Mouse (Mus musculus): Measurements from ENCODE around the gene Glrx2.
"Not testable (repeated sequence)": the region's sequence is repeated elsewhere in the genome, so short reads cannot be mapped to it uniquely, and the experiment has no call there.

Glrx2 gene

GRCm38 (mm10) chr1:143716038-143716437 is at the start of gene Glrx2:
Glrx2 (plus strand) TSS chr1:143716338.
- in situ Hi-C loops (cut with MboI, MseI): not testable (repeated sequence)

GRCm38 (mm10) chr1:143675734-143676361 is 40.3 kb upstream of the Glrx2 start:
- in situ Hi-C loops (cut with MboI, MseI): no loop called here

- in situ Hi-C loops (cut with MboI, MseI): no loop called here
Measured at GRCm38 (mm10) chr1:143681108-143681507, 35.0 kb upstream of the Glrx2 start.

- in situ Hi-C loops (cut with MboI, MseI): no loop called here
Measured at GRCm38 (mm10) chr1:143684849-143685248, 31.3 kb upstream of the Glrx2 start.

- in situ Hi-C loops (cut with MboI, MseI): loop anchor here (5.0 to 10.0 kb wide), 2 partner anchors 36 to 303 kb away; partner anchors contain the start of gene Rgs2 (in 1 of the 2)
Measured at GRCm38 (mm10) chr1:143701736-143702135, 14.4 kb upstream of the Glrx2 start.

GRCm38 (mm10) chr1:143702141-143702740 is 13.9 kb upstream of the Glrx2 start:
- in situ Hi-C loops (cut with MboI, MseI): loop anchor here (5.0 to 10.0 kb wide), 2 partner anchors 35 to 303 kb away; partner anchors contain the start of gene Rgs2 (in 1 of the 2)

GRCm38 (mm10) chr1:143702741-143703262 is 13.3 kb upstream of the Glrx2 start, which contains the start of gene Cdc73:
Cdc73 (minus strand) TSS chr1:143702893.
- in situ Hi-C loops (cut with MboI, MseI): loop anchor here (5.0 to 10.0 kb wide), 2 partner anchors 34 to 302 kb away; partner anchors contain the start of gene Rgs2 (in 1 of the 2)

- in situ Hi-C loops (cut with MboI, MseI): loop anchor here in 1 of 2 experiments (5.0 to 10.0 kb wide), 2 partner anchors 65 to 298 kb away; partner anchors contain the start of gene Rgs2
Measured at GRCm38 (mm10) chr1:143707006-143707405, 9.1 kb upstream of the Glrx2 start.

- in situ Hi-C loops (cut with MboI, MseI): loop anchor here in 1 of 2 experiments (5.0 to 10.0 kb wide), 2 partner anchors 64 to 296 kb away; partner anchors contain the start of gene Rgs2
Measured at GRCm38 (mm10) chr1:143708361-143708760, 7.8 kb upstream of the Glrx2 start.

- in situ Hi-C loops (cut with MboI, MseI): loop anchor here in 1 of 2 experiments (5.0 to 10.0 kb wide), 2 partner anchors 62 to 295 kb away; partner anchors contain the start of gene Rgs2
Measured at GRCm38 (mm10) chr1:143709966-143710626, 6.0 kb upstream of the Glrx2 start.

GRCm38 (mm10) chr1:143710627-143710976 is 5.5 kb upstream of the Glrx2 start:
- in situ Hi-C loops (cut with MboI, MseI): no loop called here

- in situ Hi-C loops (cut with MboI, MseI): no loop called here
Measured at GRCm38 (mm10) chr1:143724456-143725064, 8.4 kb downstream of the Glrx2 start.

- in situ Hi-C loops (cut with MboI, MseI): no loop called here
Measured at GRCm38 (mm10) chr1:143727701-143728445, 11.7 kb downstream of the Glrx2 start.

- in situ Hi-C loops (cut with MboI, MseI): no loop called here
Measured at GRCm38 (mm10) chr1:143730899-143731298, 14.8 kb downstream of the Glrx2 start.

GRCm38 (mm10) chr1:143731691-143732090 is 15.6 kb downstream of the Glrx2 start:
- in situ Hi-C loops (cut with MboI, MseI): no loop called here

- in situ Hi-C loops (cut with MboI, MseI): no loop called here
Measured at GRCm38 (mm10) chr1:143733914-143734410, 17.8 kb downstream of the Glrx2 start.

- in situ Hi-C loops (cut with MboI, MseI): loop anchor here (5.0 kb wide), 2 partner anchors 37 to 202 kb away; partner anchors contain the start of gene Cdc73 (in 1 of the 2)
Measured at GRCm38 (mm10) chr1:143738811-143739210, 22.7 kb downstream of the Glrx2 start.

- in situ Hi-C loops (cut with MboI, MseI): loop anchor here (5.0 to 10.0 kb wide), 3 partner anchors 37 to 1595 kb away; partner anchors contain the start of gene Cdc73 (in 1 of the 2)
Measured at GRCm38 (mm10) chr1:143739361-143740350, 23.5 kb downstream of the Glrx2 start.

GRCm38 (mm10) chr1:143740581-143740980 is 24.4 kb downstream of the Glrx2 start:
- in situ Hi-C loops (cut with MboI, MseI): loop anchor here in 1 of 2 experiments (10.0 kb wide), 1 partner anchor 1594 kb away; no protein-coding TSS in a partner anchor
